Mouse (Mus musculus): ENCODE measurements around the gene Krt33a. TPM values are rescaled to one million over a fixed set of nuclear protein-coding genes. Genes with fewer than 3 reads are reported as not detected.

Krt33a gene
- polyA plus RNA-seq, 1 experiment: 0.06 TPM

DNA sequence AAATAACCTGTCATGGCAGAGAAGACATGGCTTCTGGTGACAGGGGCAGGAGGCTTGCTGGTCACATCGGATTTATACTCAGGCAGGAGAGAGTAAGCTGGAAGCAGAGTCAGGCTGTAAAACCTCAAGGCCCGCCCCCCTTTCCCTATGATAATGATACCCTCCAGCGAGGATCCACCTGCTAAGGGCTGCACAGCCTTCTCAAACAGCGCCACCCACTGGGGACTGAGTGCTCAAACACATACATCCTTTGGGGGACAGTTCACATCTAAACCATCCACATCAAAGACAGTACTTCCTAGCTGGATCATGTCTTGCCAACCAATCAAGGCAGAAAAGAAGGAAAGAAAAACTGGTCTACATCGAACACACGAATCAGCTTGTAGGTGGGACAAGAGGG is 51.8 kb downstream of the Krt33a start:
- Histone ChIP-seq H3K4me1 (ENCODE audit: control insufficient read depth, insufficient read depth, low read length) (no peaks in the 10 kb centered on the region), H3K27ac (ENCODE audit: insufficient read depth, low read length) (no peak overlapping the region), H3K4me3 (ENCODE audit: insufficient read depth, low read length) (no peak overlapping the region)
- TF ChIP-seq CTCF (IDR thresholded peaks at IDR 0.05; ENCODE audit: extremely low read depth, insufficient read depth, low read length) (0 out of 2 replicates have a peak, but pooled peaks have one; percentile 0), POLR2A (IDR thresholded peaks at IDR 0.05; ENCODE audit: extremely low read depth, insufficient read depth, low read length) (no peak)

Other genes starting within 250 kb of the Krt33a start
- gene Gm11595, start 243.3 kb downstream of the Krt33a start, polyA plus RNA-seq (2012; rRNA removed): not detected in 2 replicates
- gene Krtap4-8, start 235.5 kb downstream of the Krt33a start, polyA plus RNA-seq (2012; rRNA removed): not detected in 2 replicates
- gene Krtap4-9, start 231.0 kb downstream of the Krt33a start, polyA plus RNA-seq (2012; rRNA removed): not detected in 2 replicates
- not detected in 2 replicates for gene Gm11596, start 222.7 kb downstream of the Krt33a start, polyA plus RNA-seq (2012; rRNA removed)
- not detected in 2 replicates for gene Gm11569, start 217.3 kb downstream of the Krt33a start, polyA plus RNA-seq (2012; rRNA removed)
- gene Gm11554, start 211.8 kb downstream of the Krt33a start, polyA plus RNA-seq (2012; rRNA removed): not detected in 2 replicates
- gene Krtap4-13, start 206.3 kb downstream of the Krt33a start, polyA plus RNA-seq (2012; rRNA removed): not detected in 2 replicates
- not detected in 2 replicates for gene Gm11564, start 200.5 kb downstream of the Krt33a start, polyA plus RNA-seq (2012; rRNA removed)
- gene 2300003K06Rik, start 178.1 kb downstream of the Krt33a start, polyA plus RNA-seq (2012; rRNA removed): not detected in 2 replicates
- not detected in 2 replicates for gene Krtap4-16, start 164.6 kb downstream of the Krt33a start, polyA plus RNA-seq (2012; rRNA removed)
- not detected in 2 replicates for gene Gm11568, start 158.3 kb downstream of the Krt33a start, polyA plus RNA-seq (2012; rRNA removed)
- not detected in 2 replicates for gene Gm11559, start 151.7 kb downstream of the Krt33a start, polyA plus RNA-seq (2012; rRNA removed)
- gene Krtap9-1, start 142.8 kb downstream of the Krt33a start, polyA plus RNA-seq (2012; rRNA removed): not detected in 2 replicates
- not detected in 2 replicates for gene Gm11567, start 137.0 kb downstream of the Krt33a start, polyA plus RNA-seq (2012; rRNA removed)
- gene Krtap31-1, start 108.3 kb downstream of the Krt33a start, polyA plus RNA-seq (2012; rRNA removed): not detected in 2 replicates
- not detected in 2 replicates for gene Gm11565, start 101.5 kb downstream of the Krt33a start, polyA plus RNA-seq (2012; rRNA removed)
- not detected in 2 replicates for gene Krtap31-2, start 79.9 kb downstream of the Krt33a start, polyA plus RNA-seq (2012; rRNA removed)
- gene Krtap9-5, start 67.7 kb downstream of the Krt33a start, polyA plus RNA-seq (2012; rRNA removed): not detected in 2 replicates
- gene Krtap29-1, start 37.2 kb downstream of the Krt33a start, polyA plus RNA-seq (2012; rRNA removed): not detected in 2 replicates
- gene Krtap16-1, start 29.6 kb downstream of the Krt33a start, polyA plus RNA-seq (2012; rRNA removed): not detected in 2 replicates
- gene Krtap17-1, start 22.2 kb downstream of the Krt33a start, polyA plus RNA-seq (2012; rRNA removed): not detected in 2 replicates
- not detected in 2 replicates for gene Krt33b, start 13.7 kb upstream of the Krt33a start, polyA plus RNA-seq (2012; rRNA removed)
- not detected in 2 replicates for gene Krt34, start 25.3 kb upstream of the Krt33a start, polyA plus RNA-seq (2012; rRNA removed)
- gene Krt31, start 34.3 kb upstream of the Krt33a start, polyA plus RNA-seq (2012; rRNA removed): not detected in 2 replicates
- 0.10 TPM in 1 of 2 replicates, not detected in the other for gene Krt32, start 72.0 kb upstream of the Krt33a start, polyA plus RNA-seq (2012; rRNA removed)
- not detected in 2 replicates for gene Krt35, start 80.0 kb upstream of the Krt33a start, polyA plus RNA-seq (2012; rRNA removed)
- not detected in 2 replicates for gene Krt36, start 89.4 kb upstream of the Krt33a start, polyA plus RNA-seq (2012; rRNA removed)
- not detected in 2 replicates for gene Krt13, start 105.4 kb upstream of the Krt33a start, polyA plus RNA-seq (2012; rRNA removed)
- gene Krt15, start 119.7 kb upstream of the Krt33a start, polyA plus RNA-seq (2012; rRNA removed): 0.25 TPM in 1 of 2 replicates, not detected in the other
- 0.25 and 0.44 TPM in 2 replicates for gene Krt19, start 132.5 kb upstream of the Krt33a start, polyA plus RNA-seq (2012; rRNA removed)
- 4.7 and 6.4 TPM in 2 replicates for gene Krt9, start 177.0 kb upstream of the Krt33a start, polyA plus RNA-seq (2012; rRNA removed)
- not detected in 2 replicates for gene Krt14, start 191.3 kb upstream of the Krt33a start, polyA plus RNA-seq (2012; rRNA removed)
- not detected in 2 replicates for gene Krt16, start 232.7 kb upstream of the Krt33a start, polyA plus RNA-seq (2012; rRNA removed)
- gene Krt17, start 244.8 kb upstream of the Krt33a start, polyA plus RNA-seq (2012; rRNA removed): 0.13 and 0.15 TPM in 2 replicates

All from cortical plate, adult 2 months (tissue).